Mouse (Mus musculus) Muller cell, postnatal 12 days (primary cell): ENCODE data around the gene Hoxb6.

ENCODE experiments used
- DNase-seq: peaks from one replicate; pipeline ENCODE4 v3.0.0-alpha.2; 2015; ENCODE audit errors: inconsistent ontology term

Hoxb6 gene

DNA sequence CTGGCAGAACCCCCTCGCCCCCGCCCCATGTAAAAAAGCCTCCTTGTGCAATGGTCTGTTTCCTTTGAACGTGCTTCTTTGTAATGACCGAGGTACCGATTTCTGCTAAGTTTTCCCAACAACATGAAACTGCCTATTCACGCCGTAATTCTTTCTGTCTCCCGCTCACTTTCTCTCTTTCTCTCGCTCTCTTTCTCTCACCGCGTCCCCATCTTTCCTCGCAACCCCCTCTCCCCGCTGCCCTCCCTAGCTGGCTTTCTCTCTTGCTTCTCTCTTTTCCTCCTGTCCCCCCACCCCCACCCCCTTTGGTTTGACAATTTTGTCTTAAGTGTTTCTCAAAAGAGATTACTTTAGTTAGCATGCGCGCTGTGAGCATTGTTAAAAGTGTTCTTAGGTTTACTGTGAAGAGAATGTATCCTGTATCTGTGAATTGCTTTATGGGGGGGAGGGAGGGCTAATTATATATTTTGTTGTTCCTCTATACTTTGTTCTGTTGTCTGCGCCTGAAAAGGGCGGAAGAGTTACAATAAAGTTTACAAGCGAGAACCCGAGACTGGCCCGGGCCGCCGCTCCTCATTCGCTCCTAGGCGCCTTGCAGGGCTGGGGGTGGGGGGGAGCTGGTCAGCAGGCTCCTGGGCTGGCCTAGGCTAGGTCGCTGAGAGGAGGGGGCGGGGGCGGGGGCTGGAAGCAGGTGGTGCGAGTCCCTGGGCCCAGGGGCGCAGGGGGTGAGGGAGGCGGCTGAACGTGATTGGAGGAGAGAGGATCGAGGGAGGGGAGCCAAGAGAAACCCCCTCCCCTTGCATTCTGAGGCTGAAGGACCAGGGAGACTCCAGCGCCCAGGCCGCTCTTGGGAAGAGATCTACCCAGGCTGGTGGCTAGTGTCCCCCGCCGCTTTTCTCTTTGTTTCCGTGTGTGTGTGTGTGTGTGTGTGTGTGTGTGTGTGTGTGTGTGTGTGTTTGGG is 7.2 kb upstream of the Hoxb6 start:
- DNase-seq = no peak

DNA sequence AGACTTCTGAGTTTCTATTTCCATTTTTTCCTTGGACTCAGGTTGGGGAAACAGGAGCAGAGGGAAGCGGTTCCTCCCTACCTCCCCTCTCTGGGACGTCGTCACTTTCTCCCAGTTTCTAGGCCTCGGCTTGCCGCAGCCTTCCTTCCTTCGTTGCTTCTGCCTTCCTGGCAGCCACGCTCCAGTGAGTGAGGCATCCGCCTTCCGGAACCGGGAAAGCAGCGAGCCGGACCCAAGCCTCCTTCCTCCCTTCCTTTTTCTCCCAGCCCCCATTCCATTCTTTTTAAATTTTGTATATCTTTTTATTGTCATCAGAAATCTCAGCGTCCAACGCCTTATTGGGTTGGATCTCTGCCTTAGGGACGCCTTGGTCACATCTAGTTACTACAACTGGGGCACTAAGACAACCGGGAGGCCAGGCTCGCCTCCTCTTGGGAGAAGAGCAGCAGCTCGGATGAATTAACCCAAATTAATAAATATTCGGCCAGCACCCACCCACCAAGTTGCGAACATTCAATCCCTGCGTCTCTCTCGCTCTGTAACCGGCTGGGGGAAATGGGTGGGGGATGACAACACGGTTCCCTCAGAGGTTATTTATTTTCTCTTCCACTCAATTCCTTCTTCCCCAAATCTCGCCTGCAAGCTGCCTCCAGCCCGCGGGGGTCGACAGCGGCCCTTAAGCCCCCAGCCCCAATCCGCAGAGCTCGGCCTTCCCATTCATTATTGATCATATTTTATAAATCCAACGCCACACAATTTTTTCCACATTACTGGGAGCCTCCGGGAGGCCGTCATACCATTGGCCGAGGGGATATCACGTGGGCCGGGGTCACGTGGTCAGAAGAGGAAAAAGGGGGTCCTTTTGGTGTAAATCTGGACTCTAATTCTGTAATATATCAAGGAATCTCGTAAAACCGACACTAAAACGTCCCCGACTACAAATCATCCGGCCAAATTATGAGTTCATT is 6.2 kb upstream of the Hoxb6 start, which contains the start of gene Hoxb7:
Hoxb7 (plus strand) TSS at position 853 of the 968 bp plus-strand sequence.
- DNase-seq = no peak

DNA sequence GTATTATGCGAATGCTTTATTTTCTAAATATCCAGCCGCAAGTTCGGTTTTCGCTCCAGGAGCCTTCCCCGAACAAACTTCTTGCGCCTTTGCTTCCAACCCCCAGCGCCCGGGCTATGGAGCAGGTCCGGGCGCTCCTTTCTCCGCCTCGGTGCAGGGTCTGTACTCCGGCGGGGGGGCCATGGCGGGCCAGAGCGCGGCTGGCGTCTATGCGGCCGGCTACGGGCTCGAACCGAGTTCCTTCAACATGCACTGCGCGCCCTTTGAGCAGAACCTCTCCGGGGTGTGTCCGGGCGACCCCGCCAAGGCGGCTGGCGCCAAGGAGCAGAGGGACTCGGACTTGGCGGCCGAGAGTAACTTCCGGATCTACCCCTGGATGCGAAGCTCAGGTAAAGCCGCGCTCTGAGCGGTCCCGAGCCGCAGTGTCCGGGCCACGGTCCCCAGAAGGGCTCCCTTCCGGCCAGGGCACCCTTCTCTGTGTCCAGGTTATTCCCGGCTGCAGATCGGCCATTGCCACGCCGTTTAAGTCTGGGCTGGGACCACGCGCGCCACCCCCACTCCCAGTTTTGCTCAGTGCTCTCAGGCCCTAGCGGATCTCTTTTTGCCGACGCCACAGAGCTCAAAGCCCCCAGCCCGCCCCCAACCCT is 5.4 kb upstream of the Hoxb6 start:
- no peak for DNase-seq

GRCm38 (mm10) chr11:96287411-96287810 is 4.9 kb upstream of the Hoxb6 start:
- no peak for DNase-seq

DNA sequence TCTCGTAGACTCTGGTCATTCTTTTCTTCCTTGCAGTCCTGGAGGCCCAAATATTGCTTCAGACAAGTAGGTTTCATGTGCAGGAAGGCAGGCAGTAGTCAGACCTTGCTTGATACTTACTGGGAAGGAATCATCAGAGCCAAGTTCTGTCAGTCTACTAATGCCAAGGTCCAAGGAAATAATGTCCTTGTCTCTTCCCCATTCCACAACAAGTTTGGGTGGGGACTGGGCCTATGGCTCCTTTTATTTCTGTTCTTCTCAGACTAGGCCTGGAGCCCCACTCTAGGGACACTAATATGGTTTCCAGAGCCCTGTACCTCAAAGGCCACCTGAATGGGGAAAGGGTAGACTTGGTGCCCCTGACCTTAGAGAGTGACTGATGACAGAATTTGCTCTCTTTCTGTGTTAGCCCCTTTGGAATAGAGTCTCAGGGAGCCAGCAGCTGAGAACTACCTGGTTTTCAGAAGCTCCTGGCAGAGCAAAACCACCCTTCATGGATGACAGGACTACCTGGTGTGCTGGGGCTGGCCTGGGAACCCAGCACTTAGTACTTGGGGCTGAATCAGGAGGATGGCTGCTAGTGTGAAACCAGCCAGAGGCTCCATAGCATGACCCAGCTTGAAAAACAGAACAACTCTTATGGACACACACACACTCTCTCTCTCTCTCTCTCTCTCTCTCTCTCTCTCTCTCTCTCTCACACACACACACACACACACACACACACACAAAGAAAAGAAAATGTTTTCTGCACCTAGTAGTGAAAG is 3.6 kb upstream of the Hoxb6 start:
- no peak for DNase-seq

DNA sequence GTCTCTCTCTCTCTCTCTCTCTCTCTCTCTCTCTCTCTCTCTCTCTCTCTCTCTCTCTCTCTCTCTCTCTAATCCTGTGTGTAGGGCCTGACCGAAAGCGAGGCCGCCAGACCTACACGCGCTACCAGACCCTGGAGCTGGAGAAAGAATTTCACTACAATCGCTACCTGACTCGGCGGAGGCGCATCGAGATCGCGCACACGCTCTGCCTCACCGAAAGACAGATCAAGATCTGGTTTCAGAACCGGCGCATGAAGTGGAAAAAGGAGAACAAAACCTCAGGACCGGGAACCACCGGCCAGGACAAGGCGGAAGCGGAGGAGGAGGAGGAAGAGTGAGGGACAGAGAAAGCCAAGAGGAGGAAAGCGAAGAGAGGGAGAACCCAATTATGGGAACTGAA is 3.0 kb upstream of the Hoxb6 start:
- no peak for DNase-seq

- no peak for DNase-seq
Measured at GRCm38 (mm10) chr11:96289837-96290236, 2.4 kb upstream of the Hoxb6 start.

GRCm38 (mm10) chr11:96290705-96291355 is 1.4 kb upstream of the Hoxb6 start:
- no peak for DNase-seq

- DNase-seq = no peak
Measured at GRCm38 (mm10) chr11:96292565-96293301, 457 bp downstream of the Hoxb6 start.

DNA sequence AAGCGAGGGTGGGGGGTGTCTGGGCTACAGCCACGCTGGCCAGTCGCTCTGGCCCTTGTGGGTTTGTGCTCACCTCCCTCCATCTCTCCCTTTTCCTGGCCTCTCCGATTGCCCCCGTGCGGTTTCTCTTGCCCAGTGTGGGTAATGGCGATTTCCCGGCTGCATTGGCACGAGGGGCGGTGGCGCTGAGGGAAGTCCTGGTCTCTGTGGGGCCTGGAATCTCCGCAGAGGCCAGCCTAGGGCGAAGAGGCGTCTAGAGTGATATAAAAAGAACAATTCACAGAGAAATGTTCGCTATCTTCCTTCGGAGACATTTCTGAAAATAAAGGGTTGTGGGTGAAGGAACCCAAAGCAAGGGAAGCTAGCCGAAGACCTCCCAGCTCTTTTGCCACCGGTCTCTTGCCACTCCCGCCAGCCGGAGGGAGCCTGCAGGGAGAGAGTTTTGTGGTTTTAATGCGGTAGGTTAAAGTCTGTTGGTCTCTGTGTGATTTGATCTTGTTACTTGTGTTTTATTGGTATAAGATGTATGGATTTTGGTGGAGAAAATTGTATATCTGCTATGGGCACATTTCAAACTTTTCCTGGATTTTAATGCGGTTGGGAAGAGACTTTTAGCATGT is 1.1 kb downstream of the Hoxb6 start:
- no peak for DNase-seq

- DNase-seq = peak; percentile 34
Measured at GRCm38 (mm10) chr11:96294245-96295091, 2.2 kb downstream of the Hoxb6 start.

GRCm38 (mm10) chr11:96295092-96295835 is 3.0 kb downstream of the Hoxb6 start:
- DNase-seq = no peak

DNA sequence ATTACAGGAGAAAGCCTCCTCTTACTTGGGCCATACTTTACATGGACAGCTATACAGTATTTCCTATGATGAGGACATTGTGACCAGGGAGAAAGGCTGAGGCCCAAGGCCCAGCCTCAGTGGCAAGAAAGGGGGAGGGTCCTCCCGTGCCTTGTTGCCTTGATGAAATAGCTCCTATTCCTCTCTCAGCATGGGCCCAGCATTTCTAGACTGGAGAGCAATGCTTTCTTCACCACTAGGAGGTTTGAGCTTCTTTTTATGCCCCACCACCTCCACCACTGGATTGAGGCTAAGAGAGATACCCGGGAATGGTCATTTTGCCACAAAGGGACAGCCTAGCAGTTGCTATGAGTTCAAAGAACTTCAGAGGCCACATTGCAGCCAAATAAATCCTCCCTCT is 4.7 kb downstream of the Hoxb6 start:
- no peak for DNase-seq

- DNase-seq = no peak
Measured at GRCm38 (mm10) chr11:96297428-96297827, 5.2 kb downstream of the Hoxb6 start.

- DNase-seq = no peak
Measured at GRCm38 (mm10) chr11:96297968-96298635, 5.8 kb downstream of the Hoxb6 start.

- no peak for DNase-seq
Measured at GRCm38 (mm10) chr11:96298895-96299667, 6.8 kb downstream of the Hoxb6 start.
